Mouse (Mus musculus) lung, postnatal 14 days (tissue): ENCODE data around the gene Pex11a.
"Not testable (repeated sequence)": the region's sequence is repeated elsewhere in the genome, so short reads cannot be mapped to it uniquely, and the experiment has no call there.

Experiments used
- DNase-seq: peaks from one replicate; pipeline ENCODE4 v3.0.0; 2021

Pex11a gene

GRCm38 (mm10) chr7:79742659-79743536, at the start of gene Pex11a, which contains the start of gene Wdr93:
Gene Pex11a, minus strand, starts transcription at chr7:79743131.
Gene Wdr93, plus strand, starts transcription at chr7:79743163.
- peak; percentile 84 for DNase-seq

GRCm38 (mm10) chr7:79789812-79790211, 46.9 kb upstream of the Pex11a start:
- not testable (repeated sequence) for DNase-seq

- DNase-seq = peak; percentile 82
Observed at GRCm38 (mm10) chr7:79786295-79786694, 43.4 kb upstream of the Pex11a start.

GRCm38 (mm10) chr7:79782516-79782855, 39.6 kb upstream of the Pex11a start:
- DNase-seq = no peak

GRCm38 (mm10) chr7:79781826-79782515, 39.0 kb upstream of the Pex11a start:
- DNase-seq = no peak

- DNase-seq = peak; percentile 82
Observed at GRCm38 (mm10) chr7:79780647-79781626, 38.0 kb upstream of the Pex11a start.

GRCm38 (mm10) chr7:79771561-79772512, 28.9 kb upstream of the Pex11a start:
- DNase-seq = no peak

- no peak for DNase-seq
Observed at GRCm38 (mm10) chr7:79769664-79770063, 26.7 kb upstream of the Pex11a start.

GRCm38 (mm10) chr7:79765991-79766390, 23.1 kb upstream of the Pex11a start:
- no peak for DNase-seq

- DNase-seq = no peak
Observed at GRCm38 (mm10) chr7:79762106-79762505, 19.2 kb upstream of the Pex11a start.

GRCm38 (mm10) chr7:79761124-79761876, 18.4 kb upstream of the Pex11a start:
- no peak for DNase-seq

- DNase-seq = no peak
Observed at GRCm38 (mm10) chr7:79759766-79760165, 16.8 kb upstream of the Pex11a start.

- peak; percentile 36 for DNase-seq
Observed at GRCm38 (mm10) chr7:79758176-79758575, 15.2 kb upstream of the Pex11a start.

GRCm38 (mm10) chr7:79756334-79756733, 13.4 kb upstream of the Pex11a start:
- no peak for DNase-seq

- no peak for DNase-seq
Observed at GRCm38 (mm10) chr7:79749511-79749910, 6.6 kb upstream of the Pex11a start.

- no peak for DNase-seq
Observed at GRCm38 (mm10) chr7:79747659-79748058, 4.7 kb upstream of the Pex11a start.

- no peak for DNase-seq
Observed at GRCm38 (mm10) chr7:79744585-79744984, 1.7 kb upstream of the Pex11a start.

GRCm38 (mm10) chr7:79744051-79744450, 1.1 kb upstream of the Pex11a start:
- no peak for DNase-seq

GRCm38 (mm10) chr7:79742277-79742658, 663 bp downstream of the Pex11a start:
- DNase-seq = no peak

- DNase-seq = no peak
Observed at GRCm38 (mm10) chr7:79740279-79740678, 2.7 kb downstream of the Pex11a start.

- no peak for DNase-seq
Observed at GRCm38 (mm10) chr7:79738913-79739312, 4.0 kb downstream of the Pex11a start.
